Mouse (Mus musculus): ENCODE results near the gene Syndig1.

DNA sequence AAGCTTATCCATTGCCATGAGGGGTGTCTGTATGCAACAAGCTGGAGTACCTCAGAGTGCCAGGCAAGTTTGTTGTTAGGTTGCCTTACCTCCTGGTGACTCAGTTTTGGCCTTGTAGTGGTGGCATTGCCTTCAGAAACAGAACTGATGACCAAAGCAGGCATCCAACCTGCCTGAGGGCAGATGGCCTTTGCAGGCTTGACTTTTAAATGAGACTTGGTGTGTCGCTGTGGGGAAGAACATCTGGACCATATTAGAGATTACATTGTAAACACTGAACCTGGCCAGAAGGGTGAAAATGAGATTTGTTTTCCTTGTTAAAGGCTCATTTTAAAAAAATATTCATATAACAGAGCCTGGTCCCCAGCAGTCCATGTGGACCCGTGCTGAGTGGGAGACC, 102.1 kb downstream of the Syndig1 start:
- TF ChIP-seq CTCF (IDR thresholded peaks at IDR 0.05; ENCODE audit: insufficient read depth, low read depth, low read length) (no peak), POLR2A (IDR thresholded peaks at IDR 0.05; ENCODE audit: insufficient read depth, low read depth, low read length) (no peak)
